Mouse (Mus musculus) small intestine, adult 2 months (tissue): Measurements from ENCODE around the gene Gm6657. TPM values are rescaled to one million over a fixed set of nuclear protein-coding genes. Genes with fewer than 3 reads are reported as not detected.

Source experiments
- H3K27ac ChIP-seq: fragments of 200-500 bp; 2 replicates; pipeline ENCODE4 v1.5.1; 2012; ENCODE audit warnings: low read depth, low read length, control low read depth, inconsistent platforms; ENCODE audit not compliant: insufficient read depth
- H3K27me3 ChIP-seq: fragments of 200-500 bp; 2 replicates; pipeline ENCODE4 v1.6.1; 2012; ENCODE audit warnings: mild to moderate bottlenecking, moderate library complexity, low read length, inconsistent platforms; ENCODE audit not compliant: control insufficient read depth, insufficient read depth
- H3K36me3 ChIP-seq: fragments of 200-500 bp; 2 replicates; pipeline ENCODE4 v1.6.1; 2012; ENCODE audit warnings: mild to moderate bottlenecking, low read length, control low read depth, inconsistent platforms; ENCODE audit not compliant: control insufficient read depth, insufficient read depth
- H3K4me1 ChIP-seq: fragments of 200-500 bp; 2 replicates; pipeline ENCODE4 v1.6.1; 2012; ENCODE audit warnings: low read length, inconsistent platforms, mixed read lengths; ENCODE audit not compliant: control insufficient read depth, insufficient read depth, insufficient read length
- H3K4me3 ChIP-seq: fragments of 200-500 bp; 2 replicates; pipeline ENCODE4 v1.5.1; 2012; ENCODE audit warnings: low read depth, mild to moderate bottlenecking, control low read depth, inconsistent platforms, low read length, moderate library complexity
- CTCF ChIP-seq: fragments of 200-500 bp; IDR thresholded peaks from 2 replicates; pipeline ENCODE4 v1.5.1; 2012; ENCODE audit warnings: low read depth, mild to moderate bottlenecking, control low read depth, inconsistent platforms, low read length, moderate library complexity, mixed read lengths; ENCODE audit not compliant: insufficient replicate concordance, insufficient read length; ENCODE audit errors: extremely low read depth
- POLR2A ChIP-seq: fragments of 200-500 bp; IDR thresholded peaks from 2 replicates; pipeline ENCODE4 v1.6.1; 2012; ENCODE audit warnings: low read depth, mild to moderate bottlenecking, control low read depth, inconsistent platforms, low read length, moderate library complexity
- WGBS: fragments of 180-500 bp; shearing (Covaris S2); methylation state at CpG from one replicate; pipeline ENCODE4 v1.1.7; 2018; 5-methylcytosine and 5-hydroxymethylcytosine counted together
- polyA plus RNA-seq: library from polyadenylated mRNA; depleted of rRNA; stranded (reverse); fragments of >200 nt; gene quantifications from 2 replicates; pipeline ENCODE4 v1.2.3, GENCODE M21; 2012

Gene Gm6657
- polyA plus RNA-seq, 1 experiment: not detected

GRCm38 (mm10) chr12:78205915-78206570, 12.0 kb downstream of the Gm6657 start:
- H3K36me3 ChIP-seq: no peaks in the 10 kb centered on the region
- H3K27me3 ChIP-seq: no peaks in the 10 kb centered on the region
- TF ChIP-seq CTCF (no peak), POLR2A (no peak)
- H3K27ac ChIP-seq: no peak overlapping the region
- H3K4me1 ChIP-seq: peaks cover 2% of the 10 kb centered on the region; the same call in 1 of the 2 replicates
- no peak overlapping the region for H3K4me3 ChIP-seq
- WGBS: 3% methylated on average over 5 of the region's 5 CpGs

GRCm38 (mm10) chr12:78206571-78206960, 12.5 kb downstream of the Gm6657 start:
- Histone ChIP-seq H3K4me3 (no peak overlapping the region), H3K27ac (no peak overlapping the region), H3K4me1 (peaks cover 2% of the 10 kb centered on the region; the same call in 1 of the 2 replicates), H3K36me3 (no peaks in the 10 kb centered on the region), H3K27me3 (no peaks in the 10 kb centered on the region)
- 46% methylated on average over 4 of the region's 4 CpGs for WGBS
- TF ChIP-seq POLR2A (no peak), CTCF (no peak)

DNA sequence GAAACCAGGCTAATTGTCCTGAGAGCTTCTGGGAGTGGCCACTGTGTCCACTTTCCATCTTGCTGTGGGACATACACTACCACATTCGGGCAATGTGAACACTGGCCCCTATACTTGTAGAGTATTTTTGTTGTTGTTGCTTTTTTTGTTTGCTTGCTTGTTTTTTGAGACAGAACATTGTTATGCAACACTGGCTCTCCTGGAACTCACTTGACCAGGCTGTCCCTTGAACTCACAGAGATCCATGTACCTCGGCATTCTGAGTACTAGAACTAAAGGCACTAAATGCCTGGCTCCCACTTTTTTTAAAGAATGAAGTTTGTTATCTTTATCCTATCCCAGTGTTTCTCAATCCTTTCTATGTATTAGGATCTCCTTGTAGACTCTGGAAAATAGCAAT, 15.8 kb downstream of the Gm6657 start:
- WGBS: 88% methylated on average over 2 of the region's 2 CpGs
- no peak overlapping the region for H3K27ac ChIP-seq
- H3K4me3 ChIP-seq: no peak overlapping the region
- H3K36me3 ChIP-seq: no peaks in the 10 kb centered on the region
- TF ChIP-seq POLR2A: no peak
- TF ChIP-seq CTCF: no peak
- H3K4me1 ChIP-seq: peaks cover 2% of the 10 kb centered on the region; the same call in 1 of the 2 replicates
- no peaks in the 10 kb centered on the region for H3K27me3 ChIP-seq

DNA sequence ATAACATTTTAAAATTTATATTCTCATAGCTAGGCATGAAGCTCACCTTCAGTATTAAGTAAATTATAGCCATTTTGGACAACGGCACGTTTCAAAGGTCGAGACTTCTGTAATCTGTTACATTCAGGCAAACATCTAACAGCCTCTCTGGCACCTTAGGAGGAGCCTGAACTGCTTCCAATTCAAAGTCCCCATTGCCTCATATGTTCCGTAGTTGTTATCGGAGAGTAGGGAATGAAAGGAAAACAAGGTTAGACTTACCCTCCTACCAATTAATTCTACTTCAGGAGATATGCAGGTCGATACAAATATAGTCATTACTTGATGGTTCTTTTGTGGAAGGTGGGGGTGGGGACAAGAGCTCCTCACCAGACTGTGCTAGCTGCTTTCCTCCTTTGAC, 21.4 kb downstream of the Gm6657 start:
- no peaks in the 10 kb centered on the region for H3K27me3 ChIP-seq
- WGBS: 20% methylated on average over 6 of the region's 6 CpGs
- no peaks in the 10 kb centered on the region for H3K4me1 ChIP-seq
- no peak overlapping the region for H3K27ac ChIP-seq
- H3K36me3 ChIP-seq: no peaks in the 10 kb centered on the region
- TF ChIP-seq POLR2A (no peak), CTCF (no peak)
- no peak overlapping the region for H3K4me3 ChIP-seq

DNA sequence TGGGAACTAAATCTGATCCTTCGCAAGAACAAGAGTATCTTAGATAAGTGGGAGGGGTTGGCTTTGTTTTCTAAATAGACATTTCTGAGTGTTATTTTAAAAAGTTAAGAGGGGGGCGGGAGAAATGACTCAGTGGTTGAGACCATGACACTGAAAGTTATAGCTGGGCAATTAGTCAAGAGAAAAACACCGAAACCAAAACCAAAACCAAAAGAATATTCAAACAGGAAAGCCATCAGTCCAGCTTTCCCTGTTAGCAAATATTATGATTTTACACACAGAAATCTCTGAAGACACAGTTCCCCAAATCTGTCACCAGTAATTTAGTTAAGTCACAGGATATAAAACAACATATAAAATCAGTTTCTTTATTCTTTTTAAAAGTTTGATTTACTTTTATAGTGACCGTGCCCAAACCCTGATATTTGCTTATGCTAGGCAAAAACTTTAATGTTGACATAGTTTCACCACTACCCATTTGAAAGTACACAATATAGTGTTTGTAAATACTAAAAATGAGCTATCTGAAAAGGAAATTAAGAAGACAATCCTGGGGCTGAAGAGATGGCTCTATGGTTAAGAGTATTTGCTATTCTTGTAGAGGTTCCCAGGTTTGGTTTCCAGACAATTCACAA, 25.3 kb downstream of the Gm6657 start:
- Histone ChIP-seq H3K4me1 (no peaks in the 10 kb centered on the region), H3K4me3 (no peak overlapping the region), H3K36me3 (no peaks in the 10 kb centered on the region), H3K27me3 (no peaks in the 10 kb centered on the region), H3K27ac (no peak overlapping the region)
- 20% methylated on average over 4 of the region's 4 CpGs for WGBS
- TF ChIP-seq CTCF (no peak), POLR2A (no peak)

GRCm38 (mm10) chr12:78225707-78226518, 31.9 kb downstream of the Gm6657 start, which contains the start of gene Gphn:
Gene Gphn, plus strand, starts transcription at chr12:78226379.
- Histone ChIP-seq H3K36me3 (no peaks in the 10 kb centered on the region), H3K27me3 (no peaks in the 10 kb centered on the region), H3K4me3 (peak within 1 kb of the TSS; percentile 69), H3K27ac (peak within 1 kb of the TSS; percentile 76), H3K4me1 (no peaks in the 10 kb centered on the region)
- WGBS: under 1% methylated on average over 70 of the region's 70 CpGs
- TF ChIP-seq CTCF (no peak), POLR2A (no peak; the same call in 1 of the 2 replicates)

GRCm38 (mm10) chr12:78226519-78226875, 32.5 kb downstream of the Gm6657 start:
- peak overlapping the region; percentile 69 for H3K4me3 ChIP-seq
- WGBS: 1% methylated on average over 48 of the region's 48 CpGs
- peak overlapping the region; percentile 76 for H3K27ac ChIP-seq
- H3K27me3 ChIP-seq: no peaks in the 10 kb centered on the region
- H3K4me1 ChIP-seq: no peaks in the 10 kb centered on the region
- TF ChIP-seq POLR2A (no peak; the same call in 1 of the 2 replicates), CTCF (no peak)
- no peaks in the 10 kb centered on the region for H3K36me3 ChIP-seq
